9 mouse cellular contexts compared by ENCODE assay signal in genomic region chr19:58118141-58118835, GRCm38 (mm10).
DNase-seq lines count a peak whose midpoint lies in the region; ATAC-seq lines count a peak whose summit lies in the region.
"Had no signal": no experiment of that assay in that cellular context is flagged by ENCODE, and none has a peak within 500 bp of the region (broad histone marks: within the 10 kb centered on the region; RNA-seq: fewer than 3 reads in every experiment).

No protein-coding gene starts in this region.

- no peak overlapping the region for H3K9ac ChIP-seq in forebrain, embryonic 12.5 days
- no peak overlapping the region for H3K9ac ChIP-seq in heart, embryonic 16.5 days (ENCODE audit: low read length)
- H3K9ac ChIP-seq: lung, embryonic 15.5 days had no signal

- peak; percentile 58; the same call in 1 of the 2 replicates for ATAC-seq in forebrain, embryonic 12.5 days (ENCODE audit: low FRiP score)
- 0 out of 2 replicates have a peak, but pooled peaks have one; percentile 50 for ATAC-seq in heart, embryonic 16.5 days (replicated peaks; ENCODE audit: extremely low read depth, insufficient read depth, low FRiP score)

- H3K9me3 ChIP-seq in forebrain, embryonic 12.5 days = no peaks in the 10 kb centered on the region
- peaks cover 7% of the 10 kb centered on the region for H3K9me3 ChIP-seq in forebrain, embryonic 10.5 days
- no peaks in the 10 kb centered on the region for H3K9me3 ChIP-seq in heart, embryonic 16.5 days (replicated peaks; ENCODE audit: control insufficient read depth, low read length)
- H3K9me3 ChIP-seq: lung, embryonic 15.5 days had no signal

- H3K36me3 ChIP-seq in forebrain, embryonic 12.5 days (replicated peaks) = no peaks in the 10 kb centered on the region
- H3K36me3 ChIP-seq in forebrain, embryonic 10.5 days (replicated peaks) = 0 out of 2 replicates have a peak, but pooled peaks cover 5% of the 10 kb centered on the region
- H3K36me3 ChIP-seq in heart, embryonic 16.5 days (ENCODE audit: control insufficient read depth, insufficient read depth) = no peaks in the 10 kb centered on the region
- H3K36me3 ChIP-seq: lung, embryonic 15.5 days had no signal

- no peak overlapping the region for H3K4me3 ChIP-seq in forebrain, embryonic 12.5 days (replicated peaks)
- H3K4me3 ChIP-seq in forebrain, embryonic 10.5 days = no peak overlapping the region
- no peak overlapping the region for H3K4me3 ChIP-seq in heart, embryonic 16.5 days (ENCODE audit: low read length)
- H3K4me3 ChIP-seq: lung, embryonic 15.5 days had no signal

- intact Hi-C loops in left cerebral cortex, postnatal 36 days (cut with DNase I) = no loop called here

- H3K27ac ChIP-seq in forebrain, embryonic 12.5 days = no peak overlapping the region; the same call in 1 of the 2 replicates
- H3K27ac ChIP-seq in forebrain, embryonic 10.5 days = no peak overlapping the region
- H3K27ac ChIP-seq in heart, embryonic 16.5 days (ENCODE audit: low read length) = no peak overlapping the region
- H3K27ac ChIP-seq: lung, embryonic 15.5 days had no signal

- 80% methylated on average over 19 of the region's 19 CpGs for WGBS in forebrain, embryonic 12.5 days
- WGBS in forebrain, embryonic 10.5 days = 92% methylated on average over 19 of the region's 19 CpGs
- 78% methylated on average over 19 of the region's 19 CpGs for WGBS in heart, embryonic 16.5 days

- 0 out of 2 replicates have a peak, but pooled peaks cover 10% of the 10 kb centered on the region for H3K4me1 ChIP-seq in forebrain, embryonic 12.5 days
- H3K4me1 ChIP-seq in forebrain, embryonic 10.5 days = peaks cover 17% of the 10 kb centered on the region; the same call in 1 of the 2 replicates
- H3K4me1 ChIP-seq in heart, embryonic 16.5 days (ENCODE audit: control insufficient read depth, insufficient read depth, low read length) = peaks cover 8% of the 10 kb centered on the region

- DNase-seq in forebrain, embryonic 10.5 days (ENCODE audit: extremely low spot score, low spot score) = no peak
- DNase-seq in retina, postnatal 1 day = peak; percentile 75
- no peak for DNase-seq in retina, embryonic 14.5 days (ENCODE audit: low spot score)
- DNase-seq in left cerebral cortex, postnatal 36 days (ENCODE audit: low spot score in 2 of 2) = peak; percentile 32 to 53
- DNase-seq in thymus, postnatal 14 days = peak; percentile 51
- DNase-seq in adipocyte (ENCODE audit: low spot score) = no peak

- H3K4me2 ChIP-seq in forebrain, embryonic 12.5 days = no peak overlapping the region
- H3K4me2 ChIP-seq in heart, embryonic 16.5 days (ENCODE audit: low read depth, low read length) = no peak overlapping the region
- H3K4me2 ChIP-seq: lung, embryonic 15.5 days had no signal

- peaks cover 3% of the 10 kb centered on the region for H3K27me3 ChIP-seq in forebrain, embryonic 12.5 days
- peaks cover 9% of the 10 kb centered on the region; the same call in 1 of the 2 replicates for H3K27me3 ChIP-seq in forebrain, embryonic 10.5 days (ENCODE audit: poor library complexity, severe bottlenecking)
- H3K27me3 ChIP-seq in heart, embryonic 16.5 days (ENCODE audit: control insufficient read depth, insufficient read depth, low read length) = no peaks in the 10 kb centered on the region
- H3K27me3 ChIP-seq: lung, embryonic 15.5 days had no signal

Comparison
In these comparisons a context has a peak if more than half of its experiments do, and no peak if none do; other contexts are left out.
1. DNase-seq: peak in retina, postnatal 1 day (single experiment), left cerebral cortex, postnatal 36 days (2 of 2) and thymus, postnatal 14 days (single experiment); none in forebrain, embryonic 10.5 days (single experiment), retina, embryonic 14.5 days (single experiment) and adipocyte (single experiment).